Mouse (Mus musculus) liver, embryonic 15.5 days (tissue): ENCODE data around the gene Gsdma2. TPM values are rescaled to one million over a fixed set of nuclear protein-coding genes. Genes with fewer than 3 reads are reported as not detected.
"Not testable (repeated sequence)": the region's sequence is repeated elsewhere in the genome, so short reads cannot be mapped to it uniquely, and the experiment has no call there.

Source experiments
- ATAC-seq: fragments of 200-750 bp; cut with Nextera tagmentation; 2 replicates; pipeline ENCODE4 v1.8.0; 2017; ENCODE audit warnings: moderate number of reproducible peaks, mild to moderate bottlenecking, moderate library complexity; ENCODE audit not compliant: insufficient read depth
- H3K27ac ChIP-seq: fragments of 300-500 bp; sonication (generic); replicated peaks from 2 replicates; pipeline ENCODE4 v1.5.1; 2015; ENCODE audit warnings: mild to moderate bottlenecking, inconsistent platforms
- H3K27me3 ChIP-seq: fragments of 300-500 bp; sonication (generic); 2 replicates; pipeline ENCODE4 v1.6.1; 2015; ENCODE audit warnings: mild to moderate bottlenecking, inconsistent platforms
- H3K36me3 ChIP-seq: fragments of 300-500 bp; sonication (generic); replicated peaks from 2 replicates; pipeline ENCODE4 v1.6.1; 2015; ENCODE audit warnings: moderate library complexity, mild to moderate bottlenecking, inconsistent platforms
- H3K4me1 ChIP-seq: fragments of 300-500 bp; sonication (generic); replicated peaks from 2 replicates; pipeline ENCODE4 v1.6.1; 2015; ENCODE audit warnings: inconsistent platforms
- H3K4me2 ChIP-seq: fragments of 300-500 bp; sonication (generic); 2 replicates; pipeline ENCODE4 v1.6.1; 2015; ENCODE audit warnings: moderate library complexity, mild to moderate bottlenecking, inconsistent platforms
- H3K4me3 ChIP-seq: fragments of 300-500 bp; sonication (generic); replicated peaks from 2 replicates; pipeline ENCODE4 v1.5.1; 2015; ENCODE audit warnings: mild to moderate bottlenecking, inconsistent platforms
- H3K9ac ChIP-seq: fragments of 300-500 bp; sonication (generic); 2 replicates; pipeline ENCODE4 v1.6.1; 2015; ENCODE audit warnings: moderate library complexity, mild to moderate bottlenecking, inconsistent platforms
- H3K9me3 ChIP-seq: fragments of 300-500 bp; sonication (generic); replicated peaks from 2 replicates; pipeline ENCODE4 v1.6.1; 2016; ENCODE audit warnings: inconsistent platforms
- WGBS: fragments of 180-500 bp; shearing (Covaris S2); methylation state at CpG from one replicate; pipeline ENCODE4 v1.1.7; 2015; ENCODE audit warnings: mixed read lengths; ENCODE audit not compliant: insufficient replicate concordance; 5-methylcytosine and 5-hydroxymethylcytosine counted together
- polyA plus RNA-seq: library from polyadenylated mRNA; unstranded; fragments of >200 nt; fragmentation: Nextera tagmentation; extraction: Ambion mirVana; gene quantifications from 2 replicates; pipeline ENCODE4 v1.2.1, GENCODE M21; 2015

Gene Gsdma2
- polyA plus RNA-seq, 1 experiment from 2014 or later: not detected

GRCm38 (mm10) chr11:98624381-98624780, 22.2 kb upstream of the Gsdma2 start:
- not testable (repeated sequence) for H3K9me3 ChIP-seq, ATAC-seq, H3K27me3 ChIP-seq, H3K27ac ChIP-seq, H3K9ac ChIP-seq, H3K4me2 ChIP-seq, H3K4me1 ChIP-seq, H3K4me3 ChIP-seq, H3K36me3 ChIP-seq
- 59% methylated on average over 2 of the region's 2 CpGs for WGBS

GRCm38 (mm10) chr11:98625611-98626410, 20.7 kb upstream of the Gsdma2 start, which contains the start of the genes Gm12355 and Gsdma3:
Gm12355 (minus strand) TSS chr11:98625661.
Gsdma3 (plus strand) TSS chr11:98626360.
- Histone ChIP-seq H3K4me2 (no peak within 1 kb of the TSS), H3K27me3 (peaks cover 8% of the 10 kb centered on the region; the same call in 1 of the 2 replicates), H3K27ac (no peak within 1 kb of the TSS), H3K4me3 (no peak within 1 kb of the TSS), H3K9me3 (no peaks in the 10 kb centered on the region; the same call in 1 of the 2 replicates), H3K4me1 (no peaks in the 10 kb centered on the region), H3K9ac (no peak within 1 kb of the TSS), H3K36me3 (no peaks in the 10 kb centered on the region)
- no peak for ATAC-seq
- WGBS: 76% methylated on average over 10 of the region's 10 CpGs

- 74% methylated on average over 3 of the region's 3 CpGs for WGBS
- H3K36me3 ChIP-seq: no peaks in the 10 kb centered on the region
- H3K9ac ChIP-seq: no peak overlapping the region
- no peak overlapping the region for H3K4me3 ChIP-seq
- no peaks in the 10 kb centered on the region for H3K9me3 ChIP-seq
- no peak overlapping the region for H3K4me2 ChIP-seq
- H3K27me3 ChIP-seq: peaks cover 15% of the 10 kb centered on the region; the same call in 1 of the 2 replicates
- no peaks in the 10 kb centered on the region for H3K4me1 ChIP-seq
- no peak overlapping the region for H3K27ac ChIP-seq
- no peak for ATAC-seq
These were observed 17.9 kb upstream of the Gsdma2 start for GRCm38 (mm10) chr11:98628706-98629105.

GRCm38 (mm10) chr11:98630646-98631045, 15.9 kb upstream of the Gsdma2 start:
- no peak overlapping the region for H3K27ac ChIP-seq
- no peak overlapping the region for H3K4me3 ChIP-seq
- 63% methylated on average over 5 of the region's 5 CpGs for WGBS
- no peaks in the 10 kb centered on the region for H3K36me3 ChIP-seq
- H3K4me1 ChIP-seq: no peaks in the 10 kb centered on the region
- no peak overlapping the region for H3K4me2 ChIP-seq
- H3K27me3 ChIP-seq: peaks cover 23% of the 10 kb centered on the region; the same call in 1 of the 2 replicates
- no peak overlapping the region for H3K9ac ChIP-seq
- no peak for ATAC-seq
- no peaks in the 10 kb centered on the region for H3K9me3 ChIP-seq

- WGBS: 21% methylated on average over 10 of the region's 10 CpGs
- not testable (repeated sequence) for H3K36me3 ChIP-seq, H3K9ac ChIP-seq, H3K9me3 ChIP-seq, H3K4me1 ChIP-seq, H3K4me2 ChIP-seq, H3K4me3 ChIP-seq, H3K27ac ChIP-seq, ATAC-seq
- H3K27me3 ChIP-seq: peaks cover 18% of the 10 kb centered on the region; the same call in 1 of the 2 replicates
These were observed 11.1 kb upstream of the Gsdma2 start for GRCm38 (mm10) chr11:98635312-98635970.

- Histone ChIP-seq H3K27me3 (peaks cover 12% of the 10 kb centered on the region; the same call in 1 of the 2 replicates), H3K9ac (no peak overlapping the region), H3K36me3 (no peaks in the 10 kb centered on the region), H3K4me1 (no peaks in the 10 kb centered on the region), H3K4me2 (no peak overlapping the region), H3K4me3 (no peak overlapping the region), H3K27ac (no peak overlapping the region), H3K9me3 (no peaks in the 10 kb centered on the region)
- WGBS: 55% methylated on average over 1 of the region's 1 CpGs
- ATAC-seq: no peak
These were observed 9.1 kb upstream of the Gsdma2 start for GRCm38 (mm10) chr11:98637501-98637900.

- WGBS: 34% methylated on average over 5 of the region's 5 CpGs
- no peaks in the 10 kb centered on the region for H3K36me3 ChIP-seq
- no peak for ATAC-seq
- H3K4me2 ChIP-seq: no peak overlapping the region
- no peak overlapping the region for H3K9ac ChIP-seq
- no peaks in the 10 kb centered on the region for H3K4me1 ChIP-seq
- no peak overlapping the region for H3K27ac ChIP-seq
- H3K27me3 ChIP-seq: peaks cover 3% of the 10 kb centered on the region; the same call in 1 of the 2 replicates
- H3K9me3 ChIP-seq: no peaks in the 10 kb centered on the region
- H3K4me3 ChIP-seq: no peak overlapping the region
These were observed 6.5 kb upstream of the Gsdma2 start for GRCm38 (mm10) chr11:98640091-98640490.

GRCm38 (mm10) chr11:98644757-98645156, 1.8 kb upstream of the Gsdma2 start:
- no peaks in the 10 kb centered on the region for H3K9me3 ChIP-seq
- H3K4me2 ChIP-seq: no peak overlapping the region
- no peaks in the 10 kb centered on the region for H3K4me1 ChIP-seq
- no peak overlapping the region for H3K9ac ChIP-seq
- ATAC-seq: no peak
- peaks cover 11% of the 10 kb centered on the region; the same call in 1 of the 2 replicates for H3K27me3 ChIP-seq
- H3K27ac ChIP-seq: no peak overlapping the region
- H3K36me3 ChIP-seq: no peaks in the 10 kb centered on the region
- 53% methylated on average over 3 of the region's 3 CpGs for WGBS
- no peak overlapping the region for H3K4me3 ChIP-seq

- H3K36me3 ChIP-seq: no peaks in the 10 kb centered on the region
- 58% methylated on average over 2 of the region's 2 CpGs for WGBS
- H3K9ac ChIP-seq: no peak overlapping the region
These were observed 613 bp upstream of the Gsdma2 start for GRCm38 (mm10) chr11:98645946-98646345.

GRCm38 (mm10) chr11:98655076-98655475, 8.5 kb downstream of the Gsdma2 start:
- ATAC-seq: not testable (repeated sequence)

More at GRCm38 (mm10) chr11:98645946-98646345, 613 bp upstream of the Gsdma2 start:
- no peak for ATAC-seq
- H3K27ac ChIP-seq: no peak overlapping the region
- no peaks in the 10 kb centered on the region for H3K4me1 ChIP-seq
- H3K9me3 ChIP-seq: no peaks in the 10 kb centered on the region
- H3K27me3 ChIP-seq: peaks cover 18% of the 10 kb centered on the region; the same call in 1 of the 2 replicates
- no peak overlapping the region for H3K4me3 ChIP-seq
- H3K4me2 ChIP-seq: no peak overlapping the region

GRCm38 (mm10) chr11:98660517-98660916, 14.0 kb downstream of the Gsdma2 start:
- H3K9me3 ChIP-seq: no peaks in the 10 kb centered on the region
- H3K27me3 ChIP-seq: peaks cover 25% of the 10 kb centered on the region
- H3K4me3 ChIP-seq: no peak overlapping the region
- H3K9ac ChIP-seq: no peak overlapping the region
- H3K4me1 ChIP-seq: no peaks in the 10 kb centered on the region
- H3K4me2 ChIP-seq: no peak overlapping the region
- no peak for ATAC-seq
- 11% methylated on average over 6 of the region's 6 CpGs for WGBS
- H3K36me3 ChIP-seq: no peaks in the 10 kb centered on the region
- no peak overlapping the region for H3K27ac ChIP-seq

More at GRCm38 (mm10) chr11:98655076-98655475, 8.5 kb downstream of the Gsdma2 start:
- not testable (repeated sequence) for H3K36me3 ChIP-seq, H3K4me1 ChIP-seq, H3K4me2 ChIP-seq, H3K27ac ChIP-seq, H3K9me3 ChIP-seq, H3K4me3 ChIP-seq, H3K9ac ChIP-seq
- 11% methylated on average over 7 of the region's 7 CpGs for WGBS
- H3K27me3 ChIP-seq: peaks cover 15% of the 10 kb centered on the region
